Mouse (Mus musculus): ENCODE measurements around the gene Krtap15. TPM values are rescaled to one million over a fixed set of nuclear protein-coding genes. Genes with fewer than 3 reads are reported as not detected.

Gene Krtap15
- not detected for polyA plus RNA-seq (2017; shearing (Covaris generic))

- no peak for ATAC-seq
These were observed at the start of gene Krtap15 for GRCm38 (mm10) chr16:88820066-88820465. Gene Krtap15, plus strand, starts transcription at chr16:88820215.

- ATAC-seq, result no peak
These were observed 45.9 kb upstream of the Krtap15 start, which contains the start of gene 2310057N15Rik for GRCm38 (mm10) chr16:88774106-88774505. Gene 2310057N15Rik, minus strand, starts transcription at chr16:88774206.

- no peak for ATAC-seq
These were observed 42.4 kb upstream of the Krtap15 start, which contains the start of gene Gm5965 for GRCm38 (mm10) chr16:88777596-88777995. Gene Gm5965, plus strand, starts transcription at chr16:88777896.

- no peak for ATAC-seq
These were observed 33.2 kb upstream of the Krtap15 start for GRCm38 (mm10) chr16:88786786-88787185.

- no peak for ATAC-seq
These were observed 8.2 kb upstream of the Krtap15 start, which contains the start of gene Gm20741 for GRCm38 (mm10) chr16:88811827-88812226. Gene Gm20741, minus strand, starts transcription at chr16:88812220.

- ATAC-seq, result no peak
These were observed 3.7 kb downstream of the Krtap15 start for GRCm38 (mm10) chr16:88823736-88824135.

GRCm38 (mm10) chr16:88826095-88826652 is 6.2 kb downstream of the Krtap15 start, which contains the start of gene Krtap14:
Gene Krtap14, minus strand, starts transcription at chr16:88826145.
- no peak for ATAC-seq

- ATAC-seq, result no peak
These were observed 7.0 kb downstream of the Krtap15 start for GRCm38 (mm10) chr16:88826978-88827377.

GRCm38 (mm10) chr16:88847363-88847762 is 27.3 kb downstream of the Krtap15 start:
- no peak for ATAC-seq

- ATAC-seq, result no peak
These were observed 28.5 kb downstream of the Krtap15 start for GRCm38 (mm10) chr16:88848558-88848957.

GRCm38 (mm10) chr16:88851450-88851849 is 31.4 kb downstream of the Krtap15 start:
- ATAC-seq, result no peak

- no peak for ATAC-seq
These were observed 44.9 kb downstream of the Krtap15 start for GRCm38 (mm10) chr16:88864887-88865407.

- ATAC-seq, result no peak
These were observed 49.3 kb downstream of the Krtap15 start, which contains the start of gene Krtap19-1 for GRCm38 (mm10) chr16:88869311-88869710. Gene Krtap19-1, minus strand, starts transcription at chr16:88869411.

GRCm38 (mm10) chr16:88874169-88874568 is 54.2 kb downstream of the Krtap15 start, which contains the start of gene Krtap19-2:
Gene Krtap19-2, minus strand, starts transcription at chr16:88874269.
- ATAC-seq, result no peak

GRCm38 (mm10) chr16:88877938-88878337 is 57.9 kb downstream of the Krtap15 start, which contains the start of gene Krtap19-3:
Gene Krtap19-3, minus strand, starts transcription at chr16:88878038.
- no peak for ATAC-seq

Other genes starting within 250 kb of the Krtap15 start
- not detected for gene Krtap24-1, start 207.9 kb upstream of the Krtap15 start, polyA plus RNA-seq (2017; shearing (Covaris generic))
- not detected for gene 2310079G19Rik, start 192.5 kb upstream of the Krtap15 start, polyA plus RNA-seq (2017; shearing (Covaris generic))
- not detected for gene Krtap26-1, start 172.4 kb upstream of the Krtap15 start, polyA plus RNA-seq (2017; shearing (Covaris generic))
- gene Krtap27-1, start 148.5 kb upstream of the Krtap15 start, polyA plus RNA-seq (2017; shearing (Covaris generic)), result not detected
- gene 2310061N02Rik, start 112.3 kb upstream of the Krtap15 start, polyA plus RNA-seq (2017; shearing (Covaris generic)), result not detected
- gene Krtap13-1, start 91.4 kb upstream of the Krtap15 start, polyA plus RNA-seq (2017; shearing (Covaris generic)), result not detected
- not detected for gene Krtap13, start 68.6 kb upstream of the Krtap15 start, polyA plus RNA-seq (2017; shearing (Covaris generic))
- not detected for gene 2310034C09Rik, start 61.4 kb upstream of the Krtap15 start, polyA plus RNA-seq (2017; shearing (Covaris generic))
- gene 2310057N15Rik, start 46.0 kb upstream of the Krtap15 start, polyA plus RNA-seq (2017; shearing (Covaris generic)), result not detected
- not detected for gene Gm5965, start 42.3 kb upstream of the Krtap15 start, polyA plus RNA-seq (2017; shearing (Covaris generic))
- not detected for gene Gm20741, start 8.0 kb upstream of the Krtap15 start, polyA plus RNA-seq (2017; shearing (Covaris generic))
- gene Krtap14, start 5.9 kb downstream of the Krtap15 start, polyA plus RNA-seq (2017; shearing (Covaris generic)), result not detected
- gene Krtap19-1, start 49.2 kb downstream of the Krtap15 start, polyA plus RNA-seq (2017; shearing (Covaris generic)), result not detected
- gene Krtap19-2, start 54.1 kb downstream of the Krtap15 start, polyA plus RNA-seq (2017; shearing (Covaris generic)), result not detected
- gene Krtap19-3, start 57.8 kb downstream of the Krtap15 start, polyA plus RNA-seq (2017; shearing (Covaris generic)), result not detected
- gene Krtap19-4, start 64.9 kb downstream of the Krtap15 start, polyA plus RNA-seq (2017; shearing (Covaris generic)), result not detected
- not detected for gene Krtap19-5, start 76.2 kb downstream of the Krtap15 start, polyA plus RNA-seq (2017; shearing (Covaris generic))
- not detected for gene Krtap19-9b, start 112.0 kb downstream of the Krtap15 start, polyA plus RNA-seq (2017; shearing (Covaris generic))
- gene Krtap16-3, start 142.7 kb downstream of the Krtap15 start, polyA plus RNA-seq (2017; shearing (Covaris generic)), result not detected
- gene Krtap22-2, start 190.5 kb downstream of the Krtap15 start, polyA plus RNA-seq (2017; shearing (Covaris generic)), result not detected
- not detected for gene Gm10229, start 195.1 kb downstream of the Krtap15 start, polyA plus RNA-seq (2017; shearing (Covaris generic))
- not detected for gene Krtap6-1, start 211.5 kb downstream of the Krtap15 start, polyA plus RNA-seq (2017; shearing (Covaris generic))
- gene Gm10228, start 221.3 kb downstream of the Krtap15 start, polyA plus RNA-seq (2017; shearing (Covaris generic)), result not detected
- gene Krtap6-5, start 227.7 kb downstream of the Krtap15 start, polyA plus RNA-seq (2017; shearing (Covaris generic)), result not detected
- not detected for gene 1110025L11Rik, start 243.8 kb downstream of the Krtap15 start, polyA plus RNA-seq (2017; shearing (Covaris generic))